Mouse (Mus musculus) thymus, postnatal 36 days (tissue): ENCODE results near the gene Olfr411.

ENCODE experiments used
- DNase-seq, 2 experiments: peaks; one replicate each; pipeline ENCODE4 v3.0.0; 2022; ENCODE audit warnings: mixed read lengths in 2 of 2

Gene Olfr411

DNA sequence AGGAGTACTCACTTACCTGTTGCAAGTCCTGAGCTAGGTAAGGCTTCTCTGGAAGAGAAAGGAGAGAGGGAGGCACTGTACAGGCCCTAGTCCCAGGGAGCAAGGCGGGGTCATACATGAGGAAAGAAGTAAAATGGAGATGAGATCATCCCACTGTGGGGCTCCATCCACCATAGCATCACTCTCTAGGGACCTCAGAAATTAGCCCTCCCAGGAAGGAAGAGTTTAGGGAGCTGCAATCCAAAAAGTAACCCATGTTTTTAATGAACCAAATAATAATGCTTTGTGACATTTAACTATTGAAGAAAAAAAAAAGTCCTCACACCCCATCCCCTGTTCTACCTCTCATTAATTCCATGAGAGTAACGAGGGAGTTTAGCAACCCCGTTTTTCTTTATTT lies at the start of gene Olfr411:
Gene Olfr411 (minus strand): TSS at position 101 of the 400 bp plus-strand sequence.
- no peak for DNase-seq

DNA sequence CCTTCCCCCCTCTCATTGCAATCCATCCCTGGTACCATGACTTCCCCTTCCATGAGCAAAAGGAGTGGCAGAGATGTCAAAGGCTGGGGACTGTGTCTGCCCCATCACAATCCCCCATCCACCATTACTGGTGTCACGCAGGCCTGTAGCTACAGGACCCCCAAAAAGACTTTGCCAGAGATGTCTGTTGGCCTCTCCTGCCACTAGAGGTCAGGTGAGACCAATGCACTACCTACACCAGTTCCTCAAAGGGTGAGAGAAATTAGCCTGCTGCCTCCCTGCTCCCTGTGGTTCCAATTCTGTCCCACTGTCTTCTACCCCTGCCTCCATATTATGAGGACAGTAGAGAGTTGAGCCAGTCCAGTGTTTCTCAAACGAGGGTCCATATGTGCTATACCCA lies 49.7 kb upstream of the Olfr411 start:
- DNase-seq: peak; percentile 16 to 32

DNA sequence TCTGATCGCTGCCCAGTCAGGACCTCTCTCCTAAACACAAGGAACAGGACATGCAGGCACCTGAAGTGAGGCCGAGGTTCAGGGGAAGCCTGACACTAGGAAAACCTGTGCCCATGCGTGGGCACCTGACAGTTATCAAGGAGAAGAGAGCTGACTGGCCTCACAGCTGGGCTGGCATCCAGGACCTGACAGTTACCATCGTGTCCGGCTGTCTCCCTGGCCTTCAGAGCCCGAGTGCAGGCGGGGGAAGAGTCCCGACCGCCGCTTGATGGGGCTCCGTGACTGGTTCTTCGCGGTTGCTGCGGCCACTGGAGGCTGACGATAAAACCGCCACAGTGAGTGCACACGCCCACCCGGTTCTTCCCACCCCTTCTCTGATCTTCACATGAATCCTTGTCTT lies 43.1 kb upstream of the Olfr411 start:
- DNase-seq: no peak

GRCm38 (mm10) chr11:74393489-74393888 lies 41.0 kb upstream of the Olfr411 start:
- DNase-seq: no peak

GRCm38 (mm10) chr11:74392903-74393302 lies 40.5 kb upstream of the Olfr411 start:
- no peak for DNase-seq

- DNase-seq: no peak
Observed at GRCm38 (mm10) chr11:74391899-74392298, 39.4 kb upstream of the Olfr411 start.

GRCm38 (mm10) chr11:74387203-74387602 lies 34.8 kb upstream of the Olfr411 start:
- DNase-seq: no peak

- no peak for DNase-seq
Observed at GRCm38 (mm10) chr11:74385674-74386073, 33.2 kb upstream of the Olfr411 start.

DNA sequence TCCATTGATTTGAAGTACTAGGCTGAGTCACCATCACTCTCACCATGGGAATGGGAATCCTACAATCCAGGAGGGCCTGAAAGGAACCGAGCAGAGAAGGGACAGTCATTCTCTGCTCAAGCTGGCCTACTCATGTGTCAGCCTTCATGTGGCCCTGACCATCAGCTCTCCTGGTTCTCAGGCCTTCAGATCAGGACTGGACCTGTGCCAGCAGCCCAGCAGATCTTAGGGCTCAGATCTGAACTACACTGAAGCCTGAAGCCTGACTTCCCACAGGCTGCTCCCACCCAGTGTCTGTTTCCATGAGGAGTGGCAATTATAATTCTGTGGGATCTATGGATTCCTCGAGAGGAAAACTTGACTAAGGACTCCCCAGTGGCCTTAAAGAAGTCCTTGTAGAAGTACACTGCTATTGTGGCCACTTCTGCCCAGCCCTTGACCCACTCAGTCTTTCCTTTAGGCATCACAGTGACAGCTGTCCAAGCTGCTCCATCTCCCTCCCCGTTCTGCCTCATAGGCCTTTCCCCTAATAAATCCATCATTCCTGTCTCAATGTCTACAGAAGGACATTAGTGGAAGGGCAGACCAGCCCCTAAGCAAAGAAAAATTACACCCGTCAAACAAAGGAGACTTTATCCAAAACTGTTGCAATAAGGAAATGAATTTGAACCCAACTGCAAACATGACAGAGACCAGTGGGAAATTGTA lies 26.9 kb upstream of the Olfr411 start:
- no peak for DNase-seq

- peak in 1 of 2 experiments; percentile 14 for DNase-seq
Observed at GRCm38 (mm10) chr11:74376847-74377246, 24.4 kb upstream of the Olfr411 start.

- peak; percentile 23 to 54 for DNase-seq
Observed at GRCm38 (mm10) chr11:74371393-74372100, 19.1 kb upstream of the Olfr411 start.

- no peak for DNase-seq
Observed at GRCm38 (mm10) chr11:74361769-74362168, 9.3 kb upstream of the Olfr411 start, which contains the start of gene Olfr412. TSS of gene Olfr412 (plus strand) at chr11:74362069.

GRCm38 (mm10) chr11:74337931-74338330 lies 14.5 kb downstream of the Olfr411 start, which contains the start of gene Olfr410:
TSS of gene Olfr410 (minus strand) at chr11:74338031.
- DNase-seq: no peak

DNA sequence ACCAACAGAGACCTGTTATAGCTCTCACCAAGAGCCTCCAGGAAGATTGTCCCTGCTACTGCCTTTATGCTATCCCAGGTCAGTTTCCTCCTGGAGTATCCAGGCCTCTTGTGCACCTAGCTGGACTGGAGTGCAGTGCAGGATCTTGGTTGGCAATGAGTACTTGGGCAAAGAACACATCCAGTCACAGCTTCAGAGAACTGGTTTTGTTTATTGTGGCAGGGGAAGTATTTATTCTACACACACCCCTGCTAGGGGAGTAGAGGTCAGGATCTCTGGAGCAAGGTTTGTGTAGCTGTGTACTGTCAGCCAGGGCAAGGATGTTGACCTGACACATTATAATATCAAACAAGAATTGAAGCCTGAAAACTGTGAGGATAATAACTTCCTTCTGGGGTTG lies 23.7 kb downstream of the Olfr411 start:
- DNase-seq: no peak

DNA sequence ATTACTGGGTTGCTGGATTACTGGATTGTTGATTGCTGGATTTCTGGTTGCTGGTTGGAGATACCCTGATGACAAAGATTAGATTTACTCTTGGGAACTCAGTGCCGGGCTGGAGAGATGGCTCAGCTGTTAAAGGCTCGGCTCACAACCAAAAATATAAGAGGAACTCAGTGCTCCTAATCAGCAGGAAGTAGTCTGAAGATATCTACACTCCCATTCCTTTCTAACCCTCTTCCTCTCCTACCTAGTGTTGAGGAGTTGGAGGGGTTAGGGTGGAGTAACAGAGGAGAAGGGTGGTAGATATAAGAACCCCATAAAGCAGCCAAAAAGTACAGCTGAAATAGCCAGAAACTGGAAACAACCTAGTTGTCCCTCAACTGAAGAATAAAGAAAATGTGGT lies 26.4 kb downstream of the Olfr411 start:
- no peak for DNase-seq
